Mouse (Mus musculus) CH12.LX (cell line): Measurements from ENCODE around the gene Plekhf1. TPM values are rescaled to one million over a fixed set of nuclear protein-coding genes. Genes with fewer than 3 reads are reported as not detected.

Experiments used
- DNase-seq: peaks from one replicate; pipeline ENCODE4 v3.0.0-alpha.2; 2013; ENCODE audit errors: extremely low read depth
- H3K27ac ChIP-seq: 2 replicates; pipeline ENCODE4 v1.5.1; 2012; ENCODE audit warnings: low read depth, mild to moderate bottlenecking, control low read depth, moderate library complexity; ENCODE audit not compliant: insufficient read depth
- H3K27me3 ChIP-seq: replicated peaks from 2 replicates; pipeline ENCODE3; 2012; ENCODE audit warnings: inconsistent platforms
- H3K36me3 ChIP-seq, 2 experiments: replicated peaks in 1 of 2; 2 replicates each; pipeline versions ENCODE3 to v1.6.1; 2012; ENCODE audit warnings: inconsistent platforms in 1 of 2, low read length in 1 of 2, mild to moderate bottlenecking in 1 of 2, mixed read lengths in 1 of 2, moderate library complexity in 1 of 2; ENCODE audit not compliant: control insufficient read depth in 1 of 2, insufficient read depth in 1 of 2
- H3K4me1 ChIP-seq, 2 experiments: 2 replicates each; pipeline ENCODE4 v1.6.1; 2012; ENCODE audit warnings: inconsistent platforms in 1 of 2, moderate library complexity in 1 of 2; ENCODE audit not compliant: insufficient read depth in 2 of 2, control insufficient read depth in 1 of 2
- H3K4me2 ChIP-seq: 2 replicates; pipeline ENCODE4 v1.6.1; 2012; ENCODE audit warnings: low read depth, mild to moderate bottlenecking, control low read depth; ENCODE audit not compliant: poor library complexity, insufficient read depth, severe bottlenecking
- H3K4me3 ChIP-seq, 3 experiments: fragments of 150-350 bp in 1 of 3; sonication (generic) in 1 of 3; replicated peaks in 1 of 3; 2 replicates each; pipeline versions ENCODE3 to v1.5.1; 2011 to 2012; ENCODE audit warnings: low read depth in 2 of 3, low read length in 2 of 3, mild to moderate bottlenecking in 2 of 3, moderate library complexity in 2 of 3, control low read depth in 1 of 3, improper control_type of control experiment in 1 of 3, inconsistent platforms in 1 of 3, mixed read lengths in 1 of 3; ENCODE audit not compliant: poor library complexity in 1 of 3
- H3K79me2 ChIP-seq: replicated peaks from 2 replicates; pipeline ENCODE4 v1.6.1; 2012; ENCODE audit warnings: mild to moderate bottlenecking, moderate library complexity; ENCODE audit not compliant: control insufficient read depth, poor library complexity, insufficient read depth, severe bottlenecking; ENCODE audit errors: extremely low read depth
- H3K9ac ChIP-seq: 2 replicates; pipeline ENCODE4 v1.6.1; 2012; ENCODE audit warnings: low read depth, mild to moderate bottlenecking, control low read depth, moderate library complexity; ENCODE audit not compliant: insufficient read depth
- H3K9me3 ChIP-seq: replicated peaks from 2 replicates; pipeline ENCODE3; 2012; ENCODE audit warnings: low read length, inconsistent platforms, mixed read lengths
- BHLHE40 ChIP-seq: IDR thresholded peaks from 2 replicates; pipeline ENCODE4 v1.6.1; 2011; ENCODE audit warnings: mild to moderate bottlenecking, low read depth, low read length, improper control_type of control experiment
- CHD1 ChIP-seq: IDR thresholded peaks from 2 replicates; pipeline ENCODE4 v1.6.1; 2012; ENCODE audit warnings: low read depth, low read length, improper control_type of control experiment, inconsistent platforms
- CHD2 ChIP-seq: IDR thresholded peaks from 2 replicates; pipeline ENCODE4 v1.6.1; 2011; ENCODE audit warnings: low read length, improper control_type of control experiment
- CTCF ChIP-seq, 2 experiments: IDR thresholded peaks in 1 of 2; conservative IDR thresholded peaks in 1 of 2; 2 replicates each; pipeline ENCODE4 v1.5.1; 2011 to 2012; ENCODE audit warnings: low read depth in 2 of 2, low read length in 2 of 2, improper control_type of control experiment in 1 of 2, inconsistent platforms in 1 of 2, mild to moderate bottlenecking in 1 of 2, moderate library complexity in 1 of 2
- GABPA ChIP-seq: IDR thresholded peaks from 2 replicates; pipeline ENCODE4 v1.6.1; 2012; ENCODE audit warnings: low read depth, low read length, improper control_type of control experiment, inconsistent platforms; ENCODE audit not compliant: insufficient replicate concordance
- JUN ChIP-seq: IDR thresholded peaks from 2 replicates; pipeline ENCODE4 v1.6.1; 2011; ENCODE audit warnings: low read depth, mild to moderate bottlenecking, low read length, improper control_type of control experiment, moderate library complexity; ENCODE audit not compliant: insufficient read depth
- JUND ChIP-seq: conservative IDR thresholded peaks from 2 replicates; pipeline ENCODE4 v1.6.1; 2011; ENCODE audit warnings: low read depth, low read length, improper control_type of control experiment
- KAT2A ChIP-seq: IDR thresholded peaks from 2 replicates; pipeline ENCODE4 v1.6.1; 2012; ENCODE audit warnings: low read length, improper control_type of control experiment, inconsistent platforms; ENCODE audit not compliant: insufficient replicate concordance
- MXI1 ChIP-seq: IDR thresholded peaks from 2 replicates; pipeline ENCODE4 v1.6.1; 2011; ENCODE audit warnings: mild to moderate bottlenecking, low read depth, low read length, improper control_type of control experiment
- MYC ChIP-seq: IDR thresholded peaks from 2 replicates; pipeline ENCODE4 v1.6.1; 2011; ENCODE audit warnings: low read depth, mild to moderate bottlenecking, improper control_type of control experiment, low read length
- NELFE ChIP-seq: IDR thresholded peaks from 2 replicates; pipeline ENCODE4 v1.6.1; 2011; ENCODE audit warnings: low read depth, low read length, improper control_type of control experiment
- NRF1 ChIP-seq: IDR thresholded peaks from 2 replicates; pipeline ENCODE4 v1.6.1; 2014; ENCODE audit warnings: low read depth, mild to moderate bottlenecking, inconsistent platforms, low read length, improper control_type of control experiment, moderate library complexity
- PAX5 ChIP-seq: IDR thresholded peaks from 2 replicates; pipeline ENCODE4 v1.6.1; 2012; ENCODE audit warnings: low read length, inconsistent platforms, mixed read lengths
- RCOR1 ChIP-seq: conservative IDR thresholded peaks from 2 replicates; pipeline ENCODE4 v1.6.1; 2012; ENCODE audit warnings: low read depth, mild to moderate bottlenecking, inconsistent platforms, low read length, improper control_type of control experiment
- TBP ChIP-seq: conservative IDR thresholded peaks from 2 replicates; pipeline ENCODE4 v1.6.1; 2011; ENCODE audit warnings: low read depth, low read length, improper control_type of control experiment
- USF1 ChIP-seq: IDR thresholded peaks from 2 replicates; pipeline ENCODE4 v1.6.1; 2014; ENCODE audit warnings: low read depth, mild to moderate bottlenecking, inconsistent platforms, low read length, improper control_type of control experiment
- USF2 ChIP-seq: conservative IDR thresholded peaks from 2 replicates; pipeline ENCODE4 v1.6.1; 2011; ENCODE audit warnings: low read depth, low read length, improper control_type of control experiment
- ZC3H11A ChIP-seq: IDR thresholded peaks from 2 replicates; pipeline ENCODE4 v1.6.1; 2012; ENCODE audit warnings: low read depth, mild to moderate bottlenecking, inconsistent platforms, low read length, improper control_type of control experiment
- ZKSCAN1 ChIP-seq: IDR thresholded peaks from 2 replicates; pipeline ENCODE4 v1.6.1; 2012; ENCODE audit warnings: low read depth, inconsistent platforms, low read length, improper control_type of control experiment, borderline replicate concordance
- dilution Hi-C: fragments of 300-500 bp; cut with MboI; formaldehyde crosslinking; loops from 2 replicates; pipeline ENCODE4 v1.14.3; 2020; ENCODE audit warnings: low sequenced_read_pairs; ENCODE audit not compliant: extremely low pct_unique_long_range_greater_than_20kb, extremely low pct_ligation_motif_present
- in situ Hi-C: fragments of 300-500 bp; cut with MboI; formaldehyde crosslinking; loops from 3 replicates; pipeline ENCODE4 v1.14.3; 2019; ENCODE audit warnings: low sequenced_read_pairs, low pct_ligation_motif_present, low pct_unique_long_range_greater_than_20kb, mixed read lengths
- polyA plus RNA-seq: library from polyadenylated mRNA; unstranded; fragments of >175 nt; gene quantifications from 2 replicates; pipeline ENCODE4 v1.2.1, GENCODE M21; 2012; ENCODE audit warnings: low read depth; ENCODE audit not compliant: insufficient read length
- total RNA-seq, 2 experiments: library from RNA; depleted of rRNA; stranded (reverse); fragments of 300-350 nt in 1 of 2; fragments of >200 nt in 1 of 2; gene quantifications; 2 replicates each; pipeline ENCODE4 v1.2.3; 2012 to 2014

The Plekhf1 gene
- total and polyA plus RNA-seq, 3 experiments: 0.16 to 0.72 TPM; not detected in 1

DNA sequence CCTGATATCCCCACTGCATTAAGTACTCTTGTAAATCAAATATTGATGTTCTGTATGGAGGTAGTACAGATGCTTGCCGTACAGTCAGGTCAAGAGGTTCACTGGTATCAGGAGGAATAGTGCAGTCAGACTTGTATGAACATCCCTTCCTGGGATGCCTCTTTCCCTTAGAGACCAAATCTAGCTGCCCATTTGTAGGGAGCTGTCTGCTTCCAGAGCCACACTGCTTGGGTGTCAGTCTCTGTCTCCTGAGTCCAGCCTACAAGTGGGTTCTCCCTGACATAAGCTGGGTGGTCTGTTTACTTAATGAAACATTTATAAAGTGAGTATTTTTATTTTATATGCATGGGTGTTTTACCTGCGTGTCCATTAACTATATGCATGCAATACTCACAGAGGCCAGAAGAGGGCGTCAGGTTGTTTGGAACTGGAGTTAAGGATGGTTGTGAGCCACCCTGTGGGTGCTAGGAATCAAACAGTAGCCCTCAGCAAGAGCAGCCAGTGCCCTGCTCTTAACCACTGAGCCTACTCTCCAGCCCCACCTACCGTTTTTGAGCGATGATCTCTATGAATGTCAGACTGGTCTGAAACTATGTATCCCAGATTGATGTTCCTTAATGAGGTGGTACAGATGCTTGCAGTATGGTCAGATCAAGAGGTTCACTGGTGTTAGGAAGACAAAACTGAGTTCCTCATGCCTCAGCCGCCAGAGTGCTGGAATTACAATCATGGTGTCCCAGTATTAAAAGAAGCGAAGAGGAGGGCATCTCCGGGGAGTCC, 37.6 kb downstream of the Plekhf1 start:
- DNase-seq: no peak
- Histone ChIP-seq H3K79me2 (no peaks in the 10 kb centered on the region), H3K4me1 (peaks cover 0 to 13% of the 10 kb centered on the region in 2 experiments; a peak in 1 of 4 replicates), H3K36me3 (peaks cover 3 to 52% of the 10 kb centered on the region in 2 experiments), H3K9ac (no peak overlapping the region), H3K4me2 (no peak overlapping the region), H3K9me3 (peaks cover 2% of the 10 kb centered on the region), H3K27me3 (no peaks in the 10 kb centered on the region), H3K4me3 (no peak overlapping the region), H3K27ac (no peak overlapping the region)
- TF ChIP-seq NELFE (no peak), BHLHE40 (no peak), CTCF (conservative IDR thresholded peaks at IDR 0.05 in 1 of 2, IDR thresholded peaks at IDR 0.05 in 1 of 2; ENCODE audit: low read depth in 2 of 2, low read length in 2 of 2) (peak; percentile 26 to 29)
- in situ Hi-C loops: no loop called here
- dilution Hi-C loops: no loop called here

- Histone ChIP-seq H3K4me3 (no peak overlapping the region), H3K27me3 (no peaks in the 10 kb centered on the region), H3K9ac (no peak overlapping the region), H3K27ac (no peak overlapping the region), H3K4me2 (no peak overlapping the region), H3K4me1 (peaks cover 4 to 22% of the 10 kb centered on the region in 2 experiments; a peak in 3 of 4 replicates), H3K36me3 (peaks cover 3 to 45% of the 10 kb centered on the region in 2 experiments), H3K9me3 (peaks cover 2% of the 10 kb centered on the region), H3K79me2 (no peaks in the 10 kb centered on the region)
- in situ Hi-C loops (no loop called here), dilution Hi-C loops (no loop called here)
- TF ChIP-seq ZC3H11A (no peak), USF1 (no peak), CHD1 (no peak), USF2 (no peak), NRF1 (no peak), TBP (no peak), MXI1 (no peak), RCOR1 (no peak), GABPA (no peak), BHLHE40 (no peak), PAX5 (no peak), JUND (no peak), ZKSCAN1 (no peak), JUN (no peak), MYC (no peak), CTCF (conservative IDR thresholded peaks at IDR 0.05 in 1 of 2, IDR thresholded peaks at IDR 0.05 in 1 of 2; ENCODE audit: low read depth in 2 of 2, low read length in 2 of 2) (no peak), CHD2 (no peak), KAT2A (no peak)
- no peak for DNase-seq
Measured at GRCm38 (mm10) chr7:38189136-38189982, 38.5 kb downstream of the Plekhf1 start.
